In the genomic region with DNA sequence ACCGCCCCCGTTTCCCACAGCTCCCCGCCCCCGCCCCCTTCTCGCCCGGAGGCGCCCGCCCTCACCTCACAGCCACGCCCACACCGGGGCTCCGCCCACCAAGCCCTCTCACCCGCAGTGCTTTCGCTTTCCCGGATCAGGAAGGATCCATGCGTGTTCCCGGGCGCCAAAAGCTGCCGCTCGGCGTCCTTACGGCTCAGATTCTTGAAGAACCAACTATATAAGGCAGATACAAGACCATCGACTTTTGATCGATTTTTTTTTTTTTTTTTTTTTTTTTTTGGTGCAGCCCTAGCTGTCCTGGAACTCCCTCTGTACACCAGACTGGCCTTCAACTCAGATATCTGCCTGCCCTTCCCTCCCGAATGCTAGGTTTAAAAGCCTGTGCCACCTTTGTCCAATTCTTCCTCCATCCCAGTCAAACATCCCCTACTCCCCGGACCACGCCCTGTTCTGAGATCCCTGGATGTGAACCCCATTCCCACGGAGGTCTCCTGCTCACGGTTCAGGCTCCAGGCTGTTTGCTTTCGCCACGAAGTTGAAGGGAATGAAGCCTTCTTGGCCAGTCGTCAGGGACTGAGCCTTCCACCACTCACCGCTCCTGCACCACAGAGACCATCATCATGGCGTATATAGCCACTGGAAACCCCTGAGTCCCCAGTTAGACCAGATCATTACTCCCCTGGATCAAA, we compare ENCODE assay signal across 8 mouse cellular contexts. TPM values are rescaled to one million over a fixed set of nuclear protein-coding genes. Genes with fewer than 3 reads are reported as not detected.
DNase-seq lines count a peak whose midpoint lies in the region; ATAC-seq lines count a peak whose summit lies in the region.

No protein-coding gene starts in this region.

- 9% methylated on average over 33 of the region's 33 CpGs for WGBS in hindbrain, embryonic 13.5 days

- H3K36me3 ChIP-seq in hindbrain, embryonic 13.5 days: no peaks in the 10 kb centered on the region

- H3K27me3 ChIP-seq in hindbrain, embryonic 13.5 days: peaks cover 13% of the 10 kb centered on the region; the same call in 1 of the 2 replicates

- DNase-seq in R1 (ENCODE audit: low read depth, low spot score): peak; percentile 91
- peak; percentile 80 to 90 for DNase-seq in cerebellum, postnatal 25 days
- peak; percentile 61 to 70 for DNase-seq in frontal cortex, postnatal 14 days (ENCODE audit: low spot score in 2 of 2)
- peak; percentile 58 to 65 for DNase-seq in layer of hippocampus, postnatal 25 days (ENCODE audit: extremely low spot score in 1 of 2, low spot score in 1 of 2)
- peak; percentile 94 for DNase-seq in lung, postnatal 14 days
- peak; percentile 94 for DNase-seq in ovary, postnatal 36 days (ENCODE audit: low spot score)
- DNase-seq in thymus, postnatal 14 days: peak; percentile 96

- no peaks in the 10 kb centered on the region for H3K9me3 ChIP-seq in hindbrain, embryonic 13.5 days

- ATAC-seq in hindbrain, embryonic 13.5 days (ENCODE audit: low FRiP score): peak; percentile 67

- H3K4me1 ChIP-seq in hindbrain, embryonic 13.5 days (replicated peaks): peaks cover 22% of the 10 kb centered on the region

- H3K4me3 ChIP-seq in hindbrain, embryonic 13.5 days: peak overlapping the region; percentile 42

- peak overlapping the region; percentile 68 for H3K9ac ChIP-seq in hindbrain, embryonic 13.5 days

- H3K4me2 ChIP-seq in hindbrain, embryonic 13.5 days: peak overlapping the region; percentile 63

- peak overlapping the region; percentile 53; the same call in 1 of the 2 replicates for H3K27ac ChIP-seq in hindbrain, embryonic 13.5 days

RNA-seq across cellular contexts. Expression of gene Hdac1, which starts 14.2 kb away (rescaled TPM):
- polyA plus RNA-seq in hindbrain, embryonic 13.5 days (2015; fragmentation: Nextera tagmentation; extraction: Ambion mirVana): 111 and 113 TPM in 2 replicates
- total RNA-seq in layer of hippocampus, postnatal 25 days (2021): 10 to 100 TPM; 37.0 to 48.7 TPM

RNA-seq across cellular contexts. Expression of gene Lck, which starts 16.8 kb away (rescaled TPM):
- 7.6 and 11.1 TPM in 2 replicates for polyA plus RNA-seq in hindbrain, embryonic 13.5 days (2015; fragmentation: Nextera tagmentation; extraction: Ambion mirVana)
- total RNA-seq in layer of hippocampus, postnatal 25 days (2021): 1 to 10 TPM; 3.3 to 3.5 TPM

RNA-seq across cellular contexts. Expression of gene Fam167b, which starts 21.7 kb away (rescaled TPM):
- polyA plus RNA-seq in hindbrain, embryonic 13.5 days (2015; fragmentation: Nextera tagmentation; extraction: Ambion mirVana): 0.80 and 0.87 TPM in 2 replicates
- total RNA-seq in layer of hippocampus, postnatal 25 days (2021): under 1 TPM in 1 of 2 experiments, not detected in 1; 0.81 TPM

RNA-seq across cellular contexts. Expression of gene Marcksl1, which starts 43.3 kb away (rescaled TPM):
- polyA plus RNA-seq in hindbrain, embryonic 13.5 days (2015; fragmentation: Nextera tagmentation; extraction: Ambion mirVana): 1,788 and 1,829 TPM in 2 replicates
- total RNA-seq in layer of hippocampus, postnatal 25 days (2021): 100 to 1,000 TPM; 170 to 171 TPM

RNA-seq across cellular contexts. Expression of gene Eif3i, which starts 43.8 kb away (rescaled TPM):
- polyA plus RNA-seq in hindbrain, embryonic 13.5 days (2015; fragmentation: Nextera tagmentation; extraction: Ambion mirVana): 208 and 212 TPM in 2 replicates
- total RNA-seq in layer of hippocampus, postnatal 25 days (2021): 100 to 1,000 TPM; 128 TPM

Comparison
In these comparisons a context has a peak if more than half of its experiments do, and no peak if none do; other contexts are left out.
1. Peak in every context shown above with its lines: DNase-seq, ATAC-seq, H3K4me3 ChIP-seq and H3K27ac ChIP-seq.